Mouse (Mus musculus) G1E (cell line): ENCODE results near the gene Ern1.

ENCODE experiments used
- CTCF ChIP-seq: IDR thresholded peaks from 2 replicates; pipeline ENCODE4 v1.5.1; 2012; ENCODE audit warnings: low read depth, low read length, inconsistent platforms, mixed read lengths
- TAL1 ChIP-seq: conservative IDR thresholded peaks from 2 replicates; pipeline ENCODE4 v1.6.1; 2012; ENCODE audit warnings: low read depth, low read length, inconsistent platforms, mixed read lengths

GRCm38 (mm10) chr11:106344910-106345309 lies 142.7 kb downstream of the Ern1 start:
- TF ChIP-seq CTCF (no peak), TAL1 (no peak)
